8 mouse cellular contexts compared by ENCODE assay signal in the genomic region with DNA sequence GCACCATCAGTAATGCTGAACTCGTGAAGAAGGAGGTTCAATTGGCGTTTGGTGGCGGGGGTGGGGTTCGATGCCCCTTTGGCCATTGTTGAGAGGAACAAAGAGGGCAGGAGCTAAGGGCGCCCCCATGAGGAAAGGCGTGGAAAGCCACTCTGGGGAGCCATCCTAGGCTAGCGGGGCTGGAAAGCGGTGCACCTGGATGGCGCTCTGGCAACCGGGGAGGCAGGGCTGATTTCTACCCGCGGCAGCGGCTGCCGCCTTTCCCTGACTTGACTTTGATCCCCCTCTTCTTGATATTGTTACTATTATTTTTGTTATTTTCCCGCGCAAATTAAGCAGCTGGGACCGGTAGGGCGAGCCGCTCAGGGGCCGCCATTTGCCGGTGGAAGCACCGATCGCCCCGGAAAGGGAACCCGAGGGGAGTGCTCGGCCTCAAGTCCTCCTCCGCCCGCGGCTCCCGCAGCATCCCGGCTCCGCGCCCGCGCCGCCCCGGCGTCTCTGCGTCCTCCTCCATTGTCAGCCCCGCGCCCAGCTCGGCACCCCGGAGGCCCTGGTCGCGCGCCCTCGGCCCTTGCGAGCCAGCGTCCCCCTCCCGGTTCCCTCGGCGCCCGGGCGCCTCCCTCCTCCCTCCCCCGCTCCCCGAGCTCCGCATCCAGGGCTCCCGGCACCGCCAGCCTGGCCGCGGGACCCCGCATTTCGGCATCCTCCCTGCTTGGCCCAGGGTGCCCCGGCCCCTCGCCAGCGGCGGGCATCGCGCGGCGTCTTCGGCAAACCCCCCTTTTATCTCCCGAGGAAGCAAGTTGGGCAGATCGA. TPM values are rescaled to one million over a fixed set of nuclear protein-coding genes. Genes with fewer than 3 reads are reported as not detected.
A peak's percentile ranks its signal among the peaks of the same experiment; 100 is the strongest.
DNase-seq lines count a peak whose midpoint lies in the region; ATAC-seq and TF ChIP-seq lines count a peak whose summit lies in the region.

No protein-coding gene starts in this region.

- H3K36me3 ChIP-seq in embryonic facial prominence, embryonic 15.5 days = no peaks in the 10 kb centered on the region
- H3K36me3 ChIP-seq in heart, embryonic 13.5 days = no peaks in the 10 kb centered on the region
- H3K36me3 ChIP-seq in kidney, postnatal 0 days (ENCODE audit: insufficient read depth, low read length) = no peaks in the 10 kb centered on the region
- no peaks in the 10 kb centered on the region for H3K36me3 ChIP-seq in liver, embryonic 11.5 days (ENCODE audit: control insufficient read depth, insufficient read depth, low read length)

- WGBS in embryonic facial prominence, embryonic 15.5 days = under 1% methylated on average over 73 of the region's 74 CpGs
- under 1% methylated on average over 72 of the region's 74 CpGs for WGBS in heart, embryonic 13.5 days
- WGBS in kidney, postnatal 0 days = under 1% methylated on average over 73 of the region's 74 CpGs
- 1% methylated on average over 74 of the region's 74 CpGs for WGBS in liver, embryonic 11.5 days

- peaks cover 20% of the 10 kb centered on the region for H3K4me1 ChIP-seq in embryonic facial prominence, embryonic 15.5 days
- H3K4me1 ChIP-seq in heart, embryonic 13.5 days = peaks cover 16% of the 10 kb centered on the region
- peaks cover 4% of the 10 kb centered on the region; the same call in 1 of the 2 replicates for H3K4me1 ChIP-seq in kidney, postnatal 0 days (replicated peaks; ENCODE audit: insufficient read depth, low read length)
- no peaks in the 10 kb centered on the region for H3K4me1 ChIP-seq in liver, embryonic 11.5 days (replicated peaks; ENCODE audit: control insufficient read depth, insufficient read depth, low read length)

- H3K4me2 ChIP-seq in embryonic facial prominence, embryonic 15.5 days (replicated peaks) = peak overlapping the region; percentile 58
- peak overlapping the region; percentile 83 for H3K4me2 ChIP-seq in heart, embryonic 13.5 days
- peak overlapping the region; percentile 75 for H3K4me2 ChIP-seq in kidney, postnatal 0 days (ENCODE audit: low read length)
- H3K4me2 ChIP-seq in liver, embryonic 11.5 days = peak overlapping the region; percentile 62

- peak; percentile 74 for TF ChIP-seq CTCF in kidney, postnatal 0 days (IDR thresholded peaks at IDR 0.05; ENCODE audit: low read depth)

- H3K9me3 ChIP-seq in embryonic facial prominence, embryonic 15.5 days (replicated peaks) = no peaks in the 10 kb centered on the region
- H3K9me3 ChIP-seq in heart, embryonic 13.5 days = no peaks in the 10 kb centered on the region
- H3K9me3 ChIP-seq in kidney, postnatal 0 days (replicated peaks; ENCODE audit: low read length) = no peaks in the 10 kb centered on the region
- no peaks in the 10 kb centered on the region for H3K9me3 ChIP-seq in liver, embryonic 11.5 days (ENCODE audit: control insufficient read depth, low read length)

- peak overlapping the region; percentile 95 for H3K27ac ChIP-seq in embryonic facial prominence, embryonic 15.5 days (replicated peaks)
- peak overlapping the region; percentile 88 for H3K27ac ChIP-seq in heart, embryonic 13.5 days (replicated peaks)
- peak overlapping the region; percentile 90 for H3K27ac ChIP-seq in kidney, postnatal 0 days
- H3K27ac ChIP-seq in liver, embryonic 11.5 days (ENCODE audit: low read depth, low read length) = peak overlapping the region; percentile 57

- ATAC-seq in embryonic facial prominence, embryonic 15.5 days (ENCODE audit: insufficient number of reproducible peaks, low FRiP score, low TSS enrichment, low read depth) = peak; percentile 51
- peak; percentile 12; the same call in 1 of the 2 replicates for ATAC-seq in heart, embryonic 13.5 days (ENCODE audit: extremely low read depth, insufficient number of reproducible peaks, low FRiP score, low TSS enrichment)
- ATAC-seq in kidney, postnatal 0 days (replicated peaks; ENCODE audit: low FRiP score, low read depth) = peak; percentile 55
- peak; percentile 34; the same call in 1 of the 2 replicates for ATAC-seq in liver, embryonic 11.5 days (replicated peaks; ENCODE audit: low FRiP score)

- H3K4me3 ChIP-seq in embryonic facial prominence, embryonic 15.5 days (replicated peaks) = peak overlapping the region; percentile 86
- peak overlapping the region; percentile 91 for H3K4me3 ChIP-seq in heart, embryonic 13.5 days
- H3K4me3 ChIP-seq in kidney, postnatal 0 days (replicated peaks; ENCODE audit: low read depth, low read length) = peak overlapping the region; percentile 64
- peak overlapping the region; percentile 59 for H3K4me3 ChIP-seq in liver, embryonic 11.5 days (ENCODE audit: low read depth, low read length)

- DNase-seq in layer of hippocampus, adult 11-12 months (ENCODE audit: low spot score) = peak; percentile 58
- no peak for DNase-seq in layer of hippocampus, adult 9-10 months (ENCODE audit: low spot score)
- DNase-seq in kidney, postnatal 0 days (ENCODE audit: low spot score) = peak; percentile 74
- peak; percentile 66 for DNase-seq in liver, embryonic 11.5 days (ENCODE audit: low spot score)
- DNase-seq in neural tube, embryonic 10.5 days (ENCODE audit: extremely low spot score, low spot score) = peak; percentile 88
- DNase-seq in thymus, postnatal 10 days (ENCODE audit: low spot score in 2 of 2) = peak; percentile 12 to 36

- peak overlapping the region; percentile 92 for H3K9ac ChIP-seq in embryonic facial prominence, embryonic 15.5 days
- peak overlapping the region; percentile 97 for H3K9ac ChIP-seq in heart, embryonic 13.5 days
- peak overlapping the region; percentile 74 for H3K9ac ChIP-seq in kidney, postnatal 0 days (ENCODE audit: low read depth, low read length)
- peak overlapping the region; percentile 62 for H3K9ac ChIP-seq in liver, embryonic 11.5 days (ENCODE audit: low read depth, low read length)

- no peaks in the 10 kb centered on the region for H3K27me3 ChIP-seq in embryonic facial prominence, embryonic 15.5 days
- H3K27me3 ChIP-seq in heart, embryonic 13.5 days (replicated peaks) = no peaks in the 10 kb centered on the region
- H3K27me3 ChIP-seq in kidney, postnatal 0 days (ENCODE audit: insufficient read depth, low read length) = no peaks in the 10 kb centered on the region
- H3K27me3 ChIP-seq in liver, embryonic 11.5 days (replicated peaks; ENCODE audit: control insufficient read depth, insufficient read depth, low read length) = peaks cover 39% of the 10 kb centered on the region

RNA-seq across cellular contexts. Expression of a gene that starts 0.9 kb away (rescaled TPM):
- polyA plus RNA-seq in embryonic facial prominence, embryonic 15.5 days (2015; fragmentation: Nextera tagmentation; extraction: Ambion mirVana) = 159 and 168 TPM in 2 replicates
- 57.3 and 65.3 TPM in 2 replicates for polyA plus RNA-seq in heart, embryonic 13.5 days (2015; fragmentation: Nextera tagmentation; extraction: Ambion mirVana)
- polyA plus RNA-seq in kidney, postnatal 0 days (2015; fragmentation: Nextera tagmentation; extraction: Ambion mirVana) = 83.0 and 87.4 TPM in 2 replicates
- 43.8 and 44.0 TPM in 2 replicates for polyA plus RNA-seq in liver, embryonic 11.5 days (2014; fragmentation: Nextera tagmentation; extraction: Ambion mirVana)
